Mouse (Mus musculus) kidney, postnatal 0 days (tissue): Measurements from ENCODE around the gene Nr2e3. TPM values are rescaled to one million over a fixed set of nuclear protein-coding genes. Genes with fewer than 3 reads are reported as not detected.

Source experiments
- ATAC-seq: fragments of 200-750 bp; cut with Nextera tagmentation; replicated peaks from 2 replicates; pipeline ENCODE4 v1.8.0; 2017; ENCODE audit warnings: low read depth, moderate number of reproducible peaks, moderate TSS enrichment, moderate library complexity; ENCODE audit not compliant: low FRiP score
- DNase-seq: peaks from one replicate; pipeline ENCODE4 v3.0.0-alpha.2; 2016; ENCODE audit warnings: low spot score
- H3K27ac ChIP-seq: fragments of 300-500 bp; sonication (generic); 2 replicates; pipeline ENCODE4 v1.5.1; 2014; ENCODE audit warnings: mild to moderate bottlenecking
- H3K27me3 ChIP-seq: fragments of 300-500 bp; sonication (generic); 2 replicates; pipeline ENCODE4 v1.6.1; 2014; ENCODE audit warnings: low read length, mixed read lengths; ENCODE audit not compliant: insufficient read depth
- H3K36me3 ChIP-seq: fragments of 300-500 bp; sonication (generic); 2 replicates; pipeline ENCODE4 v1.6.1; 2014; ENCODE audit warnings: low read length, mixed read lengths; ENCODE audit not compliant: insufficient read depth
- H3K4me1 ChIP-seq: fragments of 300-500 bp; sonication (generic); replicated peaks from 2 replicates; pipeline ENCODE4 v1.6.1; 2014; ENCODE audit warnings: antibody characterized with exemption, low read length, mixed read lengths; ENCODE audit not compliant: insufficient read depth
- H3K4me2 ChIP-seq: fragments of 300-500 bp; sonication (generic); 2 replicates; pipeline ENCODE4 v1.6.1; 2014; ENCODE audit warnings: mild to moderate bottlenecking, low read length, moderate library complexity, mixed read lengths
- H3K4me3 ChIP-seq: fragments of 300-500 bp; sonication (generic); replicated peaks from 2 replicates; pipeline ENCODE4 v1.5.1; 2014; ENCODE audit warnings: low read depth, low read length
- H3K9ac ChIP-seq: fragments of 300-500 bp; sonication (generic); 2 replicates; pipeline ENCODE4 v1.6.1; 2014; ENCODE audit warnings: low read depth, low read length
- H3K9me3 ChIP-seq: fragments of 300-500 bp; sonication (generic); replicated peaks from 2 replicates; pipeline ENCODE4 v1.6.1; 2016; ENCODE audit warnings: low read length, inconsistent platforms, mixed read lengths
- CTCF ChIP-seq: IDR thresholded peaks from 2 replicates; pipeline ENCODE4 v1.5.1; 2016; ENCODE audit warnings: antibody characterized with exemption, low read depth, mild to moderate bottlenecking, moderate library complexity
- WGBS: fragments of 180-500 bp; shearing (Covaris S2); extraction: QIAGEN DNeasy Blood & Tissue Kit; methylation state at CpG from one replicate; pipeline ENCODE4 v1.1.7; 2014; 5-methylcytosine and 5-hydroxymethylcytosine counted together
- polyA plus RNA-seq: library from polyadenylated mRNA; unstranded; fragments of >200 nt; fragmentation: Nextera tagmentation; extraction: Ambion mirVana; gene quantifications from 2 replicates; pipeline ENCODE4 v1.2.1, GENCODE M21; 2015

Gene Nr2e3
- 0.17 TPM in 1 of 2 replicates, not detected in the other for polyA plus RNA-seq

GRCm38 (mm10) chr9:59960559-59960958 lies at the start of gene Nr2e3:
Gene Nr2e3 (minus strand): TSS chr9:59960659.
- H3K4me1 ChIP-seq, result no peaks in the 10 kb centered on the region
- H3K27ac ChIP-seq, result no peak within 1 kb of the TSS
- H3K36me3 ChIP-seq, result no peaks in the 10 kb centered on the region
- no peak for DNase-seq
- ATAC-seq, result no peak
- no peaks in the 10 kb centered on the region for H3K9me3 ChIP-seq
- 89% methylated on average over 10 of the region's 10 CpGs for WGBS
- H3K9ac ChIP-seq, result no peak within 1 kb of the TSS
- no peak for TF ChIP-seq CTCF
- no peak within 1 kb of the TSS for H3K4me3 ChIP-seq
- no peak within 1 kb of the TSS for H3K4me2 ChIP-seq
- no peaks in the 10 kb centered on the region for H3K27me3 ChIP-seq

GRCm38 (mm10) chr9:60008936-60009335 lies 48.5 kb upstream of the Nr2e3 start:
- Histone ChIP-seq H3K27ac (no peak overlapping the region), H3K4me2 (no peak overlapping the region), H3K9ac (no peak overlapping the region), H3K9me3 (no peaks in the 10 kb centered on the region), H3K27me3 (no peaks in the 10 kb centered on the region), H3K4me1 (no peaks in the 10 kb centered on the region), H3K4me3 (no peak overlapping the region), H3K36me3 (no peaks in the 10 kb centered on the region)
- TF ChIP-seq CTCF, result no peak
- DNase-seq (no peak), ATAC-seq (no peak)
- 52% methylated on average over 7 of the region's 7 CpGs for WGBS

- DNase-seq (peak; percentile 41), ATAC-seq (no peak)
- no peaks in the 10 kb centered on the region for H3K27me3 ChIP-seq
- no peak for TF ChIP-seq CTCF
- H3K27ac ChIP-seq, result no peak overlapping the region
- H3K9me3 ChIP-seq, result no peaks in the 10 kb centered on the region
- no peak overlapping the region for H3K4me3 ChIP-seq
- H3K9ac ChIP-seq, result no peak overlapping the region
- H3K36me3 ChIP-seq, result no peaks in the 10 kb centered on the region
- H3K4me1 ChIP-seq, result 0 out of 2 replicates have a peak, but pooled peaks cover 3% of the 10 kb centered on the region
- H3K4me2 ChIP-seq, result no peak overlapping the region
- 29% methylated on average over 8 of the region's 8 CpGs for WGBS
Observed at GRCm38 (mm10) chr9:60002323-60002722, 41.9 kb upstream of the Nr2e3 start.

GRCm38 (mm10) chr9:60001444-60001843 lies 41.0 kb upstream of the Nr2e3 start:
- no peaks in the 10 kb centered on the region for H3K9me3 ChIP-seq
- no peak overlapping the region for H3K4me3 ChIP-seq
- H3K36me3 ChIP-seq, result no peaks in the 10 kb centered on the region
- no peak for DNase-seq
- H3K9ac ChIP-seq, result no peak overlapping the region
- no peak for ATAC-seq
- WGBS, result 68% methylated on average over 3 of the region's 3 CpGs
- H3K27ac ChIP-seq, result no peak overlapping the region
- no peak for TF ChIP-seq CTCF
- H3K27me3 ChIP-seq, result no peaks in the 10 kb centered on the region
- 0 out of 2 replicates have a peak, but pooled peaks cover 3% of the 10 kb centered on the region for H3K4me1 ChIP-seq
- no peak overlapping the region for H3K4me2 ChIP-seq

GRCm38 (mm10) chr9:59997725-59998124 lies 37.3 kb upstream of the Nr2e3 start:
- H3K9ac ChIP-seq, result no peak overlapping the region
- DNase-seq, result no peak
- H3K4me3 ChIP-seq, result no peak overlapping the region
- H3K27ac ChIP-seq, result no peak overlapping the region
- H3K27me3 ChIP-seq, result no peaks in the 10 kb centered on the region
- 93% methylated on average over 4 of the region's 4 CpGs for WGBS
- ATAC-seq, result no peak
- H3K4me1 ChIP-seq, result 0 out of 2 replicates have a peak, but pooled peaks cover 3% of the 10 kb centered on the region
- H3K36me3 ChIP-seq, result 0 out of 2 replicates have a peak, but pooled peaks cover 6% of the 10 kb centered on the region
- H3K9me3 ChIP-seq, result no peaks in the 10 kb centered on the region
- no peak overlapping the region for H3K4me2 ChIP-seq
- no peak for TF ChIP-seq CTCF

GRCm38 (mm10) chr9:59991407-59991806 lies 30.9 kb upstream of the Nr2e3 start:
- Histone ChIP-seq H3K4me3 (no peak overlapping the region), H3K4me2 (no peak overlapping the region), H3K4me1 (no peaks in the 10 kb centered on the region), H3K36me3 (0 out of 2 replicates have a peak, but pooled peaks cover 6% of the 10 kb centered on the region), H3K27ac (no peak overlapping the region), H3K9me3 (no peaks in the 10 kb centered on the region), H3K27me3 (no peaks in the 10 kb centered on the region), H3K9ac (no peak overlapping the region)
- DNase-seq (peak; percentile 34), ATAC-seq (no peak)
- WGBS, result 67% methylated on average over 5 of the region's 5 CpGs
- no peak for TF ChIP-seq CTCF

- Histone ChIP-seq H3K9ac (no peak overlapping the region), H3K4me2 (no peak overlapping the region), H3K36me3 (0 out of 2 replicates have a peak, but pooled peaks cover 12% of the 10 kb centered on the region), H3K4me3 (no peak overlapping the region), H3K4me1 (no peaks in the 10 kb centered on the region), H3K27me3 (no peaks in the 10 kb centered on the region), H3K27ac (no peak overlapping the region), H3K9me3 (no peaks in the 10 kb centered on the region)
- 0% methylated on average over 1 of the region's 1 CpGs for WGBS
- no peak for ATAC-seq
- peak; percentile 79 for DNase-seq
- TF ChIP-seq CTCF, result peak; percentile 85
Observed at GRCm38 (mm10) chr9:59989864-59990263, 29.4 kb upstream of the Nr2e3 start.
